Mouse (Mus musculus) liver, embryonic 12.5 days (tissue): ENCODE measurements at regions not wholly inside any gene's neighbourhood (a gene's known extent, or its start where the extent isn't known, plus 50 kb on each side); places are given as distances from the start of the nearest gene placed in this dataset.
"Not testable (repeated sequence)": the region's sequence is repeated elsewhere in the genome, so short reads cannot be mapped to it uniquely, and the experiment has no call there.

ENCODE experiments used
- ATAC-seq: fragments of 200-750 bp; cut with Nextera tagmentation; 2 replicates; pipeline ENCODE4 v1.8.0; 2017; ENCODE audit warnings: moderate number of reproducible peaks, mild to moderate bottlenecking, moderate library complexity
- H3K27ac ChIP-seq: fragments of 300-500 bp; sonication (generic); 2 replicates; pipeline ENCODE4 v1.5.1; 2016; ENCODE audit warnings: mild to moderate bottlenecking
- H3K27me3 ChIP-seq: fragments of 300-500 bp; sonication (generic); replicated peaks from 2 replicates; pipeline ENCODE4 v1.6.1; 2016; ENCODE audit warnings: mild to moderate bottlenecking, moderate library complexity
- H3K36me3 ChIP-seq: fragments of 300-500 bp; sonication (generic); 2 replicates; pipeline ENCODE4 v1.6.1; 2016; ENCODE audit warnings: mild to moderate bottlenecking, moderate library complexity
- H3K4me1 ChIP-seq: fragments of 300-500 bp; sonication (generic); 2 replicates; pipeline ENCODE4 v1.6.1; 2016
- H3K4me2 ChIP-seq: fragments of 300-500 bp; sonication (generic); 2 replicates; pipeline ENCODE4 v1.6.1; 2016; ENCODE audit warnings: mild to moderate bottlenecking, moderate library complexity
- H3K4me3 ChIP-seq: fragments of 300-500 bp; sonication (generic); 2 replicates; pipeline ENCODE4 v1.5.1; 2016; ENCODE audit warnings: mild to moderate bottlenecking, moderate library complexity
- H3K9ac ChIP-seq: fragments of 300-500 bp; sonication (generic); 2 replicates; pipeline ENCODE4 v1.6.1; 2016; ENCODE audit warnings: mild to moderate bottlenecking, moderate library complexity
- H3K9me3 ChIP-seq: fragments of 300-500 bp; sonication (generic); replicated peaks from 2 replicates; pipeline ENCODE4 v1.6.1; 2016; ENCODE audit warnings: mild to moderate bottlenecking, moderate library complexity
- WGBS: fragments of 180-500 bp; shearing (Covaris S2); methylation state at CpG from one replicate; pipeline ENCODE4 v1.1.7; 2016; ENCODE audit not compliant: insufficient replicate concordance; 5-methylcytosine and 5-hydroxymethylcytosine counted together

- WGBS, result 62% methylated on average over 2 of the region's 2 CpGs
These were observed 96.2 kb upstream of the Fam3c start for GRCm38 (mm10) chr6:22452203-22452602.

GRCm38 (mm10) chr6:22450501-22450900, 94.5 kb upstream of the Fam3c start:
- Histone ChIP-seq H3K4me3 (no peak overlapping the region), H3K9me3 (no peaks in the 10 kb centered on the region), H3K4me2 (no peak overlapping the region), H3K36me3 (no peaks in the 10 kb centered on the region), H3K9ac (no peak overlapping the region), H3K27me3 (no peaks in the 10 kb centered on the region), H3K4me1 (0 out of 2 replicates have a peak, but pooled peaks cover 6% of the 10 kb centered on the region), H3K27ac (no peak overlapping the region)
- no peak for ATAC-seq

More at GRCm38 (mm10) chr6:22452203-22452602, 96.2 kb upstream of the Fam3c start:
- H3K9ac ChIP-seq, result no peak overlapping the region
- no peak overlapping the region for H3K4me3 ChIP-seq
- H3K36me3 ChIP-seq, result no peaks in the 10 kb centered on the region
- H3K27ac ChIP-seq, result no peak overlapping the region
- H3K9me3 ChIP-seq, result no peaks in the 10 kb centered on the region
- H3K27me3 ChIP-seq, result no peaks in the 10 kb centered on the region
- H3K4me1 ChIP-seq, result 0 out of 2 replicates have a peak, but pooled peaks cover 6% of the 10 kb centered on the region
- ATAC-seq, result no peak
- H3K4me2 ChIP-seq, result no peak overlapping the region

- H3K9me3 ChIP-seq, result no peaks in the 10 kb centered on the region
- no peak for ATAC-seq
- H3K4me2 ChIP-seq, result no peak overlapping the region
- H3K4me3 ChIP-seq, result no peak overlapping the region
- 0 out of 2 replicates have a peak, but pooled peaks cover 6% of the 10 kb centered on the region for H3K4me1 ChIP-seq
- H3K27me3 ChIP-seq, result no peaks in the 10 kb centered on the region
- 64% methylated on average over 9 of the region's 9 CpGs for WGBS
- no peaks in the 10 kb centered on the region for H3K36me3 ChIP-seq
- H3K27ac ChIP-seq, result no peak overlapping the region
- no peak overlapping the region for H3K9ac ChIP-seq
These were observed 92.9 kb upstream of the Fam3c start for GRCm38 (mm10) chr6:22448906-22449305.

- Histone ChIP-seq H3K4me1 (0 out of 2 replicates have a peak, but pooled peaks cover 6% of the 10 kb centered on the region), H3K36me3 (no peaks in the 10 kb centered on the region), H3K4me3 (no peak overlapping the region), H3K9me3 (no peaks in the 10 kb centered on the region), H3K9ac (no peak overlapping the region), H3K27ac (no peak overlapping the region), H3K4me2 (no peak overlapping the region), H3K27me3 (no peaks in the 10 kb centered on the region)
- 61% methylated on average over 2 of the region's 2 CpGs for WGBS
- no peak for ATAC-seq
These were observed 91.6 kb upstream of the Fam3c start for GRCm38 (mm10) chr6:22447636-22448035.

- H3K4me1 ChIP-seq, result 0 out of 2 replicates have a peak, but pooled peaks cover 6% of the 10 kb centered on the region
- H3K27me3 ChIP-seq, result no peaks in the 10 kb centered on the region
- no peak overlapping the region for H3K4me3 ChIP-seq
- H3K4me2 ChIP-seq, result no peak overlapping the region
- H3K9ac ChIP-seq, result no peak overlapping the region
- no peaks in the 10 kb centered on the region for H3K36me3 ChIP-seq
- no peak overlapping the region for H3K27ac ChIP-seq
- H3K9me3 ChIP-seq, result no peaks in the 10 kb centered on the region
- no peak for ATAC-seq
- 73% methylated on average over 15 of the region's 15 CpGs for WGBS
These were observed 90.7 kb upstream of the Fam3c start for GRCm38 (mm10) chr6:22446621-22447310.

- H3K27ac ChIP-seq, result not testable (repeated sequence)
- WGBS, result 70% methylated on average over 6 of the region's 6 CpGs
These were observed 88.8 kb upstream of the Fam3c start for GRCm38 (mm10) chr6:22444856-22445255.

GRCm38 (mm10) chr6:22444220-22444619, 88.2 kb upstream of the Fam3c start:
- H3K36me3 ChIP-seq, result no peaks in the 10 kb centered on the region
- H3K4me1 ChIP-seq, result no peaks in the 10 kb centered on the region
- no peak overlapping the region for H3K4me2 ChIP-seq
- H3K9me3 ChIP-seq, result no peaks in the 10 kb centered on the region
- H3K9ac ChIP-seq, result no peak overlapping the region
- H3K27me3 ChIP-seq, result no peaks in the 10 kb centered on the region
- ATAC-seq, result no peak
- 72% methylated on average over 12 of the region's 12 CpGs for WGBS
- H3K4me3 ChIP-seq, result no peak overlapping the region
- no peak overlapping the region for H3K27ac ChIP-seq

More at GRCm38 (mm10) chr6:22444856-22445255, 88.8 kb upstream of the Fam3c start:
- H3K4me2 ChIP-seq, H3K4me3 ChIP-seq, H3K4me1 ChIP-seq, H3K36me3 ChIP-seq, H3K27me3 ChIP-seq, H3K9me3 ChIP-seq, ATAC-seq, H3K9ac ChIP-seq: not testable (repeated sequence)

- WGBS, result 54% methylated on average over 8 of the region's 8 CpGs
- no peak overlapping the region for H3K27ac ChIP-seq
These were observed 87.5 kb upstream of the Fam3c start for GRCm38 (mm10) chr6:22443573-22443972.

GRCm38 (mm10) chr6:22443170-22443569, 87.1 kb upstream of the Fam3c start:
- Histone ChIP-seq H3K9me3 (no peaks in the 10 kb centered on the region), H3K4me1 (no peaks in the 10 kb centered on the region), H3K4me2 (no peak overlapping the region), H3K4me3 (no peak overlapping the region), H3K27me3 (no peaks in the 10 kb centered on the region), H3K9ac (no peak overlapping the region), H3K36me3 (no peaks in the 10 kb centered on the region), H3K27ac (no peak overlapping the region)
- ATAC-seq, result no peak
- WGBS, result 53% methylated on average over 3 of the region's 3 CpGs

More at GRCm38 (mm10) chr6:22443573-22443972, 87.5 kb upstream of the Fam3c start:
- Histone ChIP-seq H3K4me1 (no peaks in the 10 kb centered on the region), H3K9me3 (no peaks in the 10 kb centered on the region), H3K27me3 (no peaks in the 10 kb centered on the region), H3K4me3 (no peak overlapping the region), H3K36me3 (no peaks in the 10 kb centered on the region), H3K4me2 (no peak overlapping the region), H3K9ac (no peak overlapping the region)
- ATAC-seq, result no peak

- H3K4me3 ChIP-seq, result no peak overlapping the region
- ATAC-seq, result no peak
- H3K27ac ChIP-seq, result no peak overlapping the region
- no peaks in the 10 kb centered on the region for H3K4me1 ChIP-seq
- H3K9me3 ChIP-seq, result no peaks in the 10 kb centered on the region
- H3K9ac ChIP-seq, result no peak overlapping the region
- WGBS, result 68% methylated on average over 8 of the region's 8 CpGs
- no peaks in the 10 kb centered on the region for H3K27me3 ChIP-seq
- no peak overlapping the region for H3K4me2 ChIP-seq
- H3K36me3 ChIP-seq, result no peaks in the 10 kb centered on the region
These were observed 86.5 kb upstream of the Fam3c start for GRCm38 (mm10) chr6:22442591-22442990.

- no peak for ATAC-seq
- Histone ChIP-seq H3K27ac (no peak overlapping the region), H3K36me3 (no peaks in the 10 kb centered on the region), H3K4me1 (no peaks in the 10 kb centered on the region), H3K4me3 (no peak overlapping the region), H3K9ac (no peak overlapping the region), H3K9me3 (no peaks in the 10 kb centered on the region), H3K4me2 (no peak overlapping the region), H3K27me3 (no peaks in the 10 kb centered on the region)
- WGBS, result 79% methylated on average over 9 of the region's 9 CpGs
These were observed 83.8 kb upstream of the Fam3c start for GRCm38 (mm10) chr6:22439871-22440270.

- H3K4me3 ChIP-seq, result no peak overlapping the region
- H3K4me1 ChIP-seq, result no peaks in the 10 kb centered on the region
- H3K9me3 ChIP-seq, result no peaks in the 10 kb centered on the region
- H3K4me2 ChIP-seq, result no peak overlapping the region
- H3K9ac ChIP-seq, result no peak overlapping the region
- H3K27me3 ChIP-seq, result no peaks in the 10 kb centered on the region
- no peak overlapping the region for H3K27ac ChIP-seq
- H3K36me3 ChIP-seq, result no peaks in the 10 kb centered on the region
- no peak for ATAC-seq
- 49% methylated on average over 3 of the region's 3 CpGs for WGBS
These were observed 73.0 kb upstream of the Fam3c start for GRCm38 (mm10) chr6:22429026-22429425.
